In the genomic region with DNA sequence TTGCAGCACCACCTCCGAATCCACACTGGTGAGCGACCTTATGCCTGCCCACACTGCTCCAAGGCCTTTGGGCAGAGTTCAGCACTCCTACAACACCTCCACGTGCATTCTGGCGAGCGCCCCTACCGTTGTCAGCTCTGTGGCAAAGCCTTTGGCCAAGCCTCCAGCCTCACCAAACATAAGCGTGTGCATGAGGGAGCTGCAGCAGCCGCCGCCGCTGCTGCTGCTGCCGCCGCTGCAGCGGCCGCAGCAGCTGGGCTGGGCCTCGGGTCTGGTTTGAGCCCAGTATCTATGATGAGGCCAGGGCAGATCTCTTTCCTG, we compare ENCODE assay signal across 18 mouse cellular contexts. TPM values are rescaled to one million over a fixed set of nuclear protein-coding genes. Genes with fewer than 3 reads are reported as not detected.
"Had no signal": no experiment of that assay in that cellular context is flagged by ENCODE, and none has a peak within 500 bp of the region (broad histone marks: within the 10 kb centered on the region; RNA-seq: fewer than 3 reads in every experiment).

No protein-coding gene starts in this region.

- ATAC-seq: liver, embryonic 12.5 days; midbrain, embryonic 15.5 days had no signal

- H3K27me3 ChIP-seq: limb, embryonic 15.5 days; midbrain, embryonic 15.5 days had no signal

- H3K9me3 ChIP-seq: limb, embryonic 15.5 days; midbrain, embryonic 15.5 days had no signal

- DNase-seq: kidney, adult 18-20 months; kidney, postnatal 10 days; kidney, postnatal 4 days; left cerebral cortex, postnatal 4 days; lung, embryonic 14.5 days; lung, postnatal 10 days; retina, postnatal 1 day; right cerebral cortex, postnatal 4 days had no signal

- H3K4me3 ChIP-seq: layer of hippocampus, adult 2 months; limb, embryonic 15.5 days; liver, embryonic 12.5 days; midbrain, embryonic 15.5 days had no signal

- H3K4me2 ChIP-seq: limb, embryonic 15.5 days; liver, embryonic 12.5 days; lung, embryonic 14.5 days; midbrain, embryonic 15.5 days had no signal

- H3K9ac ChIP-seq: limb, embryonic 15.5 days; liver, embryonic 12.5 days; lung, embryonic 14.5 days; midbrain, embryonic 15.5 days had no signal

- H3K27ac ChIP-seq: layer of hippocampus, adult 2 months; limb, embryonic 15.5 days; liver, embryonic 12.5 days; macrophage; midbrain, embryonic 15.5 days had no signal

RNA-seq across cellular contexts. Expression of a gene that starts 25.7 kb away (rescaled TPM):
- total RNA-seq: left cerebral cortex, adult 18-20 months; left cerebral cortex, postnatal 4 days; neutrophil, adult 5-6 weeks had no signal
- polyA plus RNA-seq: kidney, embryonic 14.5 days; limb, embryonic 15.5 days; liver, embryonic 12.5 days; liver, embryonic 16.5 days; lung, embryonic 14.5 days; macrophage; stomach, embryonic 16.5 days had no signal
